Mouse (Mus musculus) R1 (cell line): ENCODE data around the gene Jrkl.

ENCODE experiments used
- DNase-seq: peaks from one replicate; pipeline ENCODE4 v3.0.0-alpha.2; 2018; ENCODE audit warnings: low read depth, low spot score

Jrkl gene

GRCm38 (mm10) chr9:13245481-13245880, at the start of gene Jrkl:
Gene Jrkl (minus strand): TSS chr9:13245829.
- peak; percentile 44 for DNase-seq

- no peak for DNase-seq
These were observed 41.9 kb upstream of the Jrkl start for GRCm38 (mm10) chr9:13287482-13287881.

GRCm38 (mm10) chr9:13273219-13273618, 27.6 kb upstream of the Jrkl start:
- no peak for DNase-seq

- no peak for DNase-seq
These were observed 15.4 kb upstream of the Jrkl start for GRCm38 (mm10) chr9:13260980-13261379.

- DNase-seq = no peak
These were observed 12.5 kb upstream of the Jrkl start for GRCm38 (mm10) chr9:13258173-13258572.

- DNase-seq = no peak
These were observed 11.1 kb upstream of the Jrkl start for GRCm38 (mm10) chr9:13256726-13257125.

GRCm38 (mm10) chr9:13251251-13251650, 5.6 kb upstream of the Jrkl start:
- no peak for DNase-seq

- DNase-seq = no peak
These were observed 2.5 kb upstream of the Jrkl start for GRCm38 (mm10) chr9:13248104-13248503.

- DNase-seq = peak; percentile 94
These were observed 1.4 kb upstream of the Jrkl start, which contains the start of gene Ccdc82 for GRCm38 (mm10) chr9:13246815-13247638. Gene Ccdc82 (plus strand): TSS chr9:13246955.

GRCm38 (mm10) chr9:13242321-13242720, 3.3 kb downstream of the Jrkl start:
- peak; percentile 7 for DNase-seq

GRCm38 (mm10) chr9:13231545-13232216, 13.9 kb downstream of the Jrkl start:
- peak; percentile 38 for DNase-seq

GRCm38 (mm10) chr9:13230553-13230952, 15.1 kb downstream of the Jrkl start:
- peak; percentile 40 for DNase-seq

- DNase-seq = no peak
These were observed 19.8 kb downstream of the Jrkl start for GRCm38 (mm10) chr9:13225872-13226271.

GRCm38 (mm10) chr9:13206369-13206768, 39.3 kb downstream of the Jrkl start:
- DNase-seq = no peak

GRCm38 (mm10) chr9:13203681-13204080, 41.9 kb downstream of the Jrkl start:
- DNase-seq = no peak

- DNase-seq = no peak
These were observed 42.5 kb downstream of the Jrkl start for GRCm38 (mm10) chr9:13203109-13203508.

GRCm38 (mm10) chr9:13200079-13200478, 45.5 kb downstream of the Jrkl start:
- DNase-seq = no peak

GRCm38 (mm10) chr9:13195762-13196161, 49.9 kb downstream of the Jrkl start:
- peak; percentile 55 for DNase-seq

- peak; percentile 65 for DNase-seq
These were observed 50.4 kb downstream of the Jrkl start for GRCm38 (mm10) chr9:13195268-13195667.

- DNase-seq = no peak
These were observed 51.0 kb downstream of the Jrkl start for GRCm38 (mm10) chr9:13194619-13195018.
